Mouse (Mus musculus): ENCODE results near the gene Timm23.
"Not testable (repeated sequence)": the region's sequence is repeated elsewhere in the genome, so short reads cannot be mapped to it uniquely, and the experiment has no call there.

Gene Timm23

DNA sequence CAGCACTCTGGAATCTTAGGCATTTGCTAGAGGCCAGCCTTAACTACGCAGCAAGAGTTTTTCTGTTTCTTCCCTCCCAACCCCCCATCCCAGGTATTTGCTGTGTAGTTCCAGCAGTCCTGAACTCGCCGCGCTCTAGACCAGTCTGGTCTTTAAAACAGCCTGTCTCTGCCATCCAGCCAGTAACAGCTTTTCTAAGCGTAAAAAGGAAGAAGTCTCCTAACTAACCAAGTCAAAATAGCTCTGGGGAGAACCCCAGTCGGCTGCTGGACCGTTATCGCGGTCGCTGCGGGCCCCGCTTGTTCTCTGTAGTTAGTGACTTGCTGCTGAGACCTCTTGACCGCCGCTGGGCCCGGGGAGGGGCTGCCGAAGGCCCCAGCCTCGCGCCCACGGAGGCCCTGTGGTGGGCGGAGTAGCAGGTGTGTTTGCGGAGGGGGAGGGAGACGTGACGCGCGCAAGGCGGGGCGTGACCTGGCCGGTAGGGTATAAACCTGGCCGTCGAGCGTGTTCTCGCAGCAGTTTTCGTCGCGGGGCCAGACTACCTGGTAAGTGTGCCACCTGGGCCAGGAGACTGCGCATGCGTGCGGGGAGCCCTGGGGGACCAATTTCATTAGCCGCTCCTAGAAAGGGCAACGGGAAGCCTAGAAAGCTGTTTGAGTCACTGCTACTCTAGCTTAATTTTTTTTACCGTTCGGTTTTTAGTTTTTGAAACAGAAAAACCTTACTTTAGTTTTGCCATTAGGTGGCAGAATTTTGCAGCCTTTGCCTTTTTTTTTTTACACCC lies 36.2 kb downstream of the Timm23 start:
- DNase-seq (ENCODE audit: low spot score in 2 of 2): peak; percentile 17 to 19

DNA sequence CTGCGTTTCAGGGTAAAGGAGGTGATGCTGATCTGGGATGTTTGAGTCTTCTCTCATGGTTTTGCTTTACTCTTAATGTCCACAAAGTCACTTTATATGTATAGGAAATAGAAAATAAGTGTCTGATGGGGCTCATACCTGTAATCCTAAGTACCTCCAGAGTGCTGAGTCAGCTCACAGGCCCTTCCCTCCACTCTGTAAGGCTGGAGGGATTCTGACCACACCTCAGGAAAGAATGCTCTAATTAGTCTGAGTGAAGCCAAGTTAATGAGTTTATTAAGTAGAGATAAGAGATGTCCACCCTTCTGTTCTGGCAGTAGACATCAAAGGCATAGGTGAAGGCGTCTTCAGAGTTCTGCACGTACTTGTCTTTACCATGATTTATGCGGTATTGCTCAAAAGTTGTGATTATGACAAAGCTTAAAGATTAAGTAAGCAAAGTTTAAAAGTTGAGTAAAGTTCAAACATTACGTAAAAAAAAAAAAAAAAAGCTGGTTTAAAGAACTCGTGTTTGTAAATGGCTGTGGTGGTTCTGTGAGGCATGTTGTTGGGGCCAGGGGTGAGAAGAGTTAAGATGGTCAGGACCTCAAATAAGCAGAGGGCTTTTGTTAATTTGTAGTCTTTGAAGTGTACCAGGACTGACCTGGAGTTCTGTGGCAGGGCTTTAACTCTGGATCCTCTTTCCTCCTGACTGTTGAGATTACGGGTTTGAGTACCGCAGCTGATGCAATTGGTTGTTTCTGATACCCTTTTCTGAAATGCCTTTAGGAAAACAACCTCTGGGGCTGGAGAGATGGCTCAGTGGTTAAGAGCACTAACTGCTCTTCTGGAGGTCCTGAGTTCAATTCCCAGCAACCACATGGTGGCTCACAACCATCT lies 37.3 kb downstream of the Timm23 start:
- DNase-seq (ENCODE audit: low spot score in 2 of 2): no peak

DNA sequence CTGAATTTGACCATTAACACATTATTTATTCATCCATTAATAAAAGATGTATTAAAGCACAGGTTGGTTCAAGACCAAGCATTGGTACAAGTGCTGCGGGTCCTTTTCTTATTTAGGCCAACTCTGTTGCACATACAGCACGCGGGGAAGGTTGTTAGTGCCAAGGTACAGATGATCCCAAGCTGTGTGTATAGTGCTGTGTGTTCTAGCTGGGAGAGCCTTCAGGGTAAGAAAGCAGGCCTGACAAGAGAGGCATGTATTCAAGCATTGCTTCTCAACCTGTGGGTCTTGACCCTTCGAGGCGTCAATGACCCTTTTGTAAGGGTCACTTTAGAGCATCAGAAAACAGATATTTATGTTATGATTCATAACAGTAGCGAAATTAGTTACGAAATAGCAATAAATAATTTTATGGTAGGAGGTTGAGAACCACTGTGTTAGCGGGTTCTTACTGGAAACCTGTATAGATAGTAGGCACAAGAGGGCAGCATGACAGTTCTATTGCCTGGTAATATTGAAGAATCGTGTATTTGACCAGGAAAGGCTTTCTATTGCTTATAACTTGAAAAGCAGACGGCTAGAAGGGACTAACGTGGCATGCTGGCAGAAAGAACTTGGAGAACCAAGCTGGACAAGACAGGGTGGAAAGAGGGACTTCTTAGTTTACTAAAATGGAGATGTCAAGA lies 38.4 kb downstream of the Timm23 start:
- no peak for DNase-seq (ENCODE audit: low spot score in 2 of 2)

DNA sequence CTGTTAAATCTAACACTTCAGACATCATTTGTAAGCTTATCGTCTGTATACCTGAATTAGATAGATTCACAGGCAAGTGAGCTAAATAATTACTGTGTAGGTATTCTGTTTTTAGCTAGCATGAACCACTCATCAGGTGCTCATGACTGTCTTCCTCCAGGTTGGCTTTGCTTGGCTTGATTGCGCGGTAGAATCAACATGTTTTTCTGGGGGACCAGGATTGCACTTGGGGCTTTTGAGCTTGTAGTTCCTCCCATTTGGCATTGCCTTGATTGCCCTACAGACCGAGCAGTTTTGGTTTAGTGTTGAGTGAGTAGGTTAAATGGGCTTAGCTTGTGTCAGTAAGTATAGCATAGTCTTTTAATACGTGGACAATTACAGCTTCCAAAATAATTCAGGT lies 39.5 kb downstream of the Timm23 start:
- no peak for DNase-seq (ENCODE audit: low spot score in 2 of 2)

DNA sequence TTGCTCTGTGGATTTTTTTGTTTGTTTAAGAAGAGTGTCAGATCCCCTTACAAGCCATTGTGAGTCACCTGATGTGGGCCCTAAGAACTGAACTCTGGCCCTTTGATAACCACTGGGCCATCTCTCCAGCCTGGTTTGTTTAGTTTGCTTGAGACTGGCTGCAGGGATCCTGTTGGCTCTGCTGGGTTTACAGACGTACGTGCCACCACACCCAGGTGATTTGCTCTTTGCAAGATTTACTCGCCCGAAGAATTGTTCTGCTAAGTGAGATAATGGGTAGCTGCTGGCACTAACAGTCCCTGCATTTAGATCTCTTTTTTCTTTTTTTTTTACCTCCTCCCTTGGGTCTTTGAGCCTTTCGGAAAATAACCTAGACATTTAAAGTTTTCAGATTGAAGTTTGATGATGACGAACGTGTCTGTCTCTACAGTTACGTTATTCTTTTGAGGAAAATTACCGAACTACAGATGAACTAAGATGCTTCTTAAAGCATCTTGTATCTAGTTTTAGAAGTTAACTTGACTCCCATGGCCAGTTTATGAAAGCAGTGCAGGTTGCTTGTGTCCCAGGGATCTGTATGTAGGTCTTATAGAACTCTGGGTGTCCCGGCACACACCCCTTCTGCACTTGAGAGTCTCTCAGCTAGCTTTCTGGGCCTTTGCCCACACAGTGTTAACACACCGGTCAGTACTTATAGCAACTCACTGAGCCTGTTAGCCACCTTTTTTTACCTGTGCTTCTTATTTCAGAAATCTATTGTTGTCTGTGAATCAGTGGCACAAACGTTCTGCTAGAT lies 40.4 kb downstream of the Timm23 start:
- no peak for DNase-seq (ENCODE audit: low spot score in 2 of 2)

DNA sequence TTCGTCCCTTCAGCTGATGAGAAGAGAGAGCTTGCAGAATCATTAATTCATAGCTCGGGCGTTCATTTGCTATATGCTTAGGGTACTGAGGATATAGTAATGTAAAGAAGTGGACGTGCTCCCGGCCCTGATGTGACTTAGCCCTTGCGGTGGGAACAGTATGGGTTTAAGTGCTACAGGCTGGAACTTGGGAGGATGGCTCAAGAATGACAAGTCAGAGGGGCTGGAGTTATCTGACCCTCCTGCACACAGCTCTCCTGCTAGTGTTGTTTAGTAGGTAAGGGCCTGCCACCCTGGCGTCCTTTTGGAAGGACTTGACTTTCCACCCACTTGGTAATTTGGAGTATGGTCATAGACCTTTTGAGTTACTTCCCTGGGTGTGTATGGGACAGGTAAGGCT lies 41.1 kb downstream of the Timm23 start:
- no peak for DNase-seq (ENCODE audit: low spot score in 2 of 2)

DNA sequence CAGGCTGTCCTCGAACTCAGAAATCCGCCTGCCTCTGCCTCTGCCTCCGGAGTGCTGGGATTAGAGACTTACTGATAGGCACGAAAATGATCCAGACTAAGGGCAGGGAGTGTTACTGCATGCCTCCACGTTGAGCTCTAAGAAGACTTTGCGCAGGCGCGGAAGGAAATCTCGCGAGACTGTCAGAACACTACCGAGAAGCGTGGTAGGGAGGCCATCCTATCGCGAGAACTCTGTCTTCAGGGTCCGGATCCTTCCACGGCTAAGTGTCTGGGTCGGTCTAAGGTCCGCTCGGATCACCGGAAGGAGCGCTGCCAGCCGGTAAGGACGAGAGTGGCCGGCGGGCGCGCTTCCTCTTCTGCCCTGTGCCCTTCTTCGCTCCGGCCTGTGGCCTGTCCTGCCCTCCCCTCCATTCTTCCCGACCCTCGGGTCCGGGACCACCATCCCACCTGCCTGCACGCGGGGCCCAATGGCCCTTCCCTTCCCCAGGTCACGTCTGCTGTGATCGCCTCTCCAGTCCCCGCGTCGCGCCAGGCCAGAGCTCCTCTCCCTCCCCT lies 41.9 kb downstream of the Timm23 start, which contains the start of gene Ncoa4:
TSS of gene Ncoa4 (plus strand) at position 176 of the 557 bp plus-strand sequence.
- DNase-seq (ENCODE audit: low spot score in 2 of 2): peak; percentile 98 to 99

DNA sequence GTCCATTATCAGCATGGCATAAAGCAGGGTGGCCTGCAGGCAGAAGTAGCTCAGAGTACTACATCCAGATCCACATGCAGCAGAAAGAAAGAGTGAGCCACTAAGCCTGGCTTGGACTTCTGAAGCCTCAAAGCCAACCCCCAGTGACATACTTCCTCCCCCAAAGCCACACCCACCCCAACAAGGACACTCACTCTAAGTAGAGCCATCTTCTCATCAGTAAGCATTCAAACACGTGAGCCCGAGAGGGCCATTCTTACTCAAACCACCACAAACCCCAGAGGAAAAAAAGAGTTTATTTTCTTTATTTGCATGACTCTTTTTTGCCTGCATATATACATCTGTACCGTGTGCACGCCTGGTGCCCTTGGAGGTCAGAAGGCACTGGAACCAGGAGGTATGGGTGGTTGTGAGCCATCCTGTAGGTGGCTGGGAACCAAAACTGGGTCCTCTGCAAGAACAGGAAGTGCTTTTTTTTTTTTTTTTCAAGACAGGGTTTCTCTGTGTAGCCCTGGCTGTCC lies 42.5 kb downstream of the Timm23 start:
- DNase-seq (ENCODE audit: low spot score in 2 of 2): no peak

DNA sequence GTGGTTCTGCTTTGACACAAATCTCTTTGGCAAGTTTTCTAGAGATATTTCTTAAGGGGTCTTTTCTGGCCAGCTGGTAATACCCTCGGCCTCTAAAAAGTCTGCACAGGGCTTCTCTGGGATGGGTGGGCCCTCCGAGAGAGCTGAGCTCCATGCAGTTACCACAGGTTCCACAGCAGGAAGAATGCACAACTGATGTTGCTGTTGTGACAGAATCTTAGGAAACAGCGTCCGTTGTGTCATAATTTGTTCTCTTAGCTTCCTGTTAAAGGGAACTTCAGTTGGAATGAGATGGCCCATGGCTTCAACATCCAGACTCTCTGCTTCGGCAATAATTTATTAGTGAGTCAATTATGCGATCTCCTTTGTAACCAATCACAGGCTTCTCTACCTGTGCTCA lies 46.9 kb downstream of the Timm23 start:
- no peak for DNase-seq (ENCODE audit: low spot score in 2 of 2)

DNA sequence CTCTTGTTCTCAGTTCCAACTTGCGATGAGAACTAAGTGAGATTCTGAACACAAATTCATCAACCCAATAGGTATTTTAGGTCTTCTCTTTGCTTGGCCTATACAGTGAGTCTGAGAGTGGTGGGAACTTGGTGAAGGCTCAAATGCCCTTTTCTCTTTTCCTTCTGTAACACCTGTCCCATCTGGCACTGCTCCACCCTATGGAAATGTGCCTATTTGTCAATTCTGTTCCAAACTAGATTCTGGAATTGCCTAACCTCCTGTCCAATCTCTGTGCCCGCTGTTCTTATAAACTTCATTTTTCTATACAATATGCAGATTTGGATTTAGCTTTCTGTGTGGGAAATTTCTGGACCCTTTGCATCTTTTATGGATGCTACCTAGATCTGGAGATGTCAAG lies 48.5 kb downstream of the Timm23 start:
- DNase-seq (ENCODE audit: low spot score in 2 of 2): no peak

DNA sequence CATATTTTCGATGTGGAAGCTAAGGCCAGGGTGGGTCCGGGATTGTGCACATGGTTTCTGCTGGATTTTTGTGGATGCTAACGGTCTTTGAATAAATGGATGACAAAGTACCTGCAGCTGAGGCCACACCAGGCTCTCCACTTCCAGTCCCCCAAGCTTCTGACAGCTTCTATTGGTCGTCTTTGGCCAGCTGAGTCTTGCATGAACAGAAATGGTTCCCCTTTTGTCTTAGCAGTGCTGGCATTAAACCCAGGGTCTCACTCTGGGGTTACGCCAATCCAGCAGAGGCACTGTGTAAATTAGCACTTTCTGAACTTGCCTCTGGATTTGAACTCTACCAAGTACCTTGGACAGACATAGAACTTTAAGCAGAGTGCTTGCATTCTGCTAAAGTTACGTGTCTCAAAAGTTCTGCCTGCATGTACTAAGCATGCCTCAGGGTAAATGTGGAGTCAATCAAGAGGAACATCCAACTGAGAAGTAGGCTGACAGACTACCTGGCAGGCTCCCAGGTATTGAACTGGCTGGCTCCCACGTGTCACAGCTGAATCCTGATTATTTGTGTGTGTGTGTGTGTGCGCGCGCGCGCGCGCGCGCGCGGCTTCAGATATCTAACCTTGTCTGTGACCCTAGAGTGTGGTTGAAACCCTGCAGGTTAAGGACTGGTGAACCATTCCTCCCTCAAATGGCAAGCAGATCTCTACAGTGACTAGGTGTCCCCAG lies 49.3 kb downstream of the Timm23 start:
- no peak for DNase-seq (ENCODE audit: low spot score in 2 of 2)

DNA sequence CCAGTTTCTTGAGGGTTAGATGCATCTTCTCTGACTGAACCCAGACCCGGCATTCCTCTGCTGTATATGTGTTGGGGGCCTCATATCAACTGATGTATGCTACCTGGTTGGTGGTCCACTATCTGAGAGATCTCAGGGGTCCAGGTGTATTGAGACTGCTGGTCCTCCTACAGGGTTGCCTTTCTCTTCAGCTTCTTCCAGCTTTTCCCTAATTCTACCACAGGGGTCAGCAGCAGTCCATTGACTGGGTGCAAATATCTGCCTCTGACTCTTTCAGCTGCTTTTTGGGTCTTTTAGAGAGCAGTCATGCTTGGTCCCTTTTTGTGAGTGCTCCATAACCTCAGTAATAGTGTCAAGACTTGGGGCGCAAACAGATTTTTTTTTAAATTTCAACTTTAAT lies 50.8 kb downstream of the Timm23 start:
- no peak for DNase-seq (ENCODE audit: low spot score in 2 of 2)

DNA sequence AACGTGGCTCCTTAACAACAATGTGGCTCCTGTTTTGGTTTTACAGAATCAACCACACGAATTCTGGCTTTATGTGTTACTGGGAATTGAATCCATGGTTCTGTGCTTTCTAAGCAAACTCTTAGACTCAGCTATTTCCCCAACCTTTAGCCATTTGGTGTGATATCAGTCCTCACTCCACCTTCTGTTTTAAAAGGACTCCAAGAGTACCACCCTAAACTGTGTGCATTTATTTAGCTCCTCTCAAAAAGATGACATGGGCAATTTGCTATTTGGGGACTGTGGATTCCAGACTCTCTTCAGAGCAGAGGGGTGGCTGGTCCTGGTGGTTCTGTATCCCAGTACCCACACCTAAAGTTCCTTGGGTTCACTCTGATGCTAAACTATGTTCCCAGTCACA lies 55.1 kb downstream of the Timm23 start:
- no peak for DNase-seq (ENCODE audit: low spot score in 2 of 2)

DNA sequence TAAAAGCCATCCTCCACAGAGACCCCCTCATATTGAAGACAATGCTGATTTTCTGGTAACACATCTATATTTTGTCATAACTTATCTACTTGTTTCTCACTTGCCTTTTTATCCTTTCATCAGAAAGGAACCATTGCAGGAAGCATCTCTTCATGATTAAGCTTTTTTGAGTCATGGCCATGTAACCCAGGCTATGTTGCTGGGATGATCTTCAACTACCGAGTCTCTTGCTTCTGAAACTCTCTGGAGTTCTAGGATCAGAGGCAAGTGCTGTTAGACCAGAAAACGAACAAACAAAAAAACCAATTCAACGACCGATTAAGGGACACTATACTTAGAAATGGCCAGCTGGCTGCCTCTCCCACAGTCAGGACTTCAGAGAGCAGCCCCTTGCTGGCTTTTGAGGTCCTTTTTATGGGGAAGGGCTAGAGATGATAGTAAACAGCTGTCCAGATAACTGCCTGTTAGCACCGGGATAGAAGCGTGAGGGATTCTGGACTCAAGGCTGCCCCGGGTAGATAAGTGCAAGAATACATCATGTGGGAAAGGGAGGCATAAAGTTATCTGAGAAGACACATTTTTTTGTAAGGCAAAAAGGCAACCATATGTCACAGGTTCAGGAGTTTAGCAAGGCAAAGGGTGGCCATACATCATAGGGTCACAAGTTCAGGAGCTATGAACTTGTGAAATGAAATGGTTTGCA lies 55.7 kb downstream of the Timm23 start:
- DNase-seq (ENCODE audit: low spot score in 2 of 2): no peak

DNA sequence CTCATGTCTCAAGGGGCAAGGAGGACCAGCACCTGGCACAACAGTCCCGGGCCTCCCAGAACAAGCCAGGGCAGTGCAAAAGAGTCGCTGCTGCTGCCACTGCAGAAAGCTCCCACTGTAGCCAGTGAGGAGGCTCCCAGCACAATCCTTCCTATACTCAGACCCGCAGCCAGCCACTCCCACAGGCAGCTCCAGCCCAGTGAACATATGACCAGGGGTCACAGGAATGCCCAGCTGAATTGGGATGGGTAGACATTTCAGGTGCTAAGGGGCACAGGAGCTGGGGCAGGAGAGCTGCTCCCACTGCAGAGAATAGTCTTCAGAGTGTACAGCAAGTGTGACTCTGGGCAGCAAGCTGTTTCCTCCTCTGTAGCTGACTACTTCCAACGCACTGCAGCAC lies 56.3 kb downstream of the Timm23 start:
- no peak for DNase-seq (ENCODE audit: low spot score in 2 of 2)

DNA sequence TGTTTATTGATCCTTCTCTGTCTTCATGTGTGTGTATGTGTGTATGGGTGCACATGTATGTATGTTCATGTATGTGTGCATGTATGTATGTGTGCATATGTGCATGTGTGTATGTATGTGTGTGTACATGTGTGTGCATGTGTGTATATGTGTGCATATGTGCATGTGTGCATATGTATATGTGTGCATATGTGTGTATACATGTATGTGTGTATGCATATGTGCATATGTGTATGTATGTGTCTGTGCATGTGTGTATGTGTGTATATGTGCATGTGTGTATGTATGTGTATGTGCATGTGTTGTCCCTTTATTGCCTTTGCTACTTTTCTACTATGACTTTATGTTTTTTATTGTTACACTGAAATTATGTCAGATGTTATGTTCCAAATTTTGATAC lies 57.0 kb downstream of the Timm23 start:
- DNase-seq (ENCODE audit: low spot score in 2 of 2): no peak

DNA sequence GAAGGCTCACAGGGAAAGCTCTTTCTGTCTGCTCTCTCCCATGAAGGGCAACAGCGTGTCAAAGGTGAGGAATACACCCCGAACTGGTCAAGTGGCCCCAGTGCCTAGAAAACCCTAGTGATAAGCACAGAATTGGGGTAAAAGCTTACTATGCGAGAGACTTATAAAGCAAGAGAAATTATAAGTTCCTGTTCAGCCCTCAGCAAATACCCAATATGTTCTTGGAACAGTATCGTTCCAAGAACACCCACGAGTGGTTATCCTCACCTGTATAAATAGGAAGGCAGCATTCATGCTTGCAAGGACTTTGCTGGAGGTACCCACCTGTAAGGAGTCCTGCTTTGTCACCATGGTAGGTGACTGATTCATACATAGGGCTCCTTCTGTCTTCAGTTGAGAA lies 60.0 kb downstream of the Timm23 start, which contains the start of gene Msmb:
TSS of gene Msmb (plus strand) at position 301 of the 400 bp plus-strand sequence.
- DNase-seq (ENCODE audit: low spot score in 2 of 2): no peak

DNA sequence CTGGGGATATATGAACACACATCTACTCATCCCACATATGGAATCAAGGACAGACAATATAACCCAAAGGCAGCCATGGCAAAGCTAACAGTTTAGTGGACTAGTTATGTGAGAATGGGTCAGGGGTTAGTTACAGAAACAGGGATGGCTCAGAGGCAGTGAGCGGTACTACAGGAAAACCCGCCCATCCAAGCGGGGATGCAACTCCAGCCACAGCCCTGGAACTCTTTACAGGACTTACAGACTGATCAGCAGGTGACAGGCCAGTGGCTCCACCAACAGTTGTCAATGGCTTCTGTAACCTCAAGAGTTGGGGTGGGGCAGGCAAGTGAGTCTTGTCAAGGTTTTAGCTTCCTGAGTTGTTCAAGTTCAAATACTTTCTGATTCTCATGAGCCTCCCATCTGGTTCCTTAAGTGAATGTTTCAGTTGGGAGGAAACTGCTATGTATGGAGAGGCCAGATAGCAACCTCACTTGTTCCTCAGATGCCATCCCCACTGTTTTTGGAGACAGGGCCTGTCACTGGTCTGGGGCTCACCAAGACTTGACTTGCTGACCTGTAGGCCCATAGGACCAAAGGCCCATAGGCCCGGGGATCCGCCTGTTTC lies 61.2 kb downstream of the Timm23 start:
- DNase-seq (ENCODE audit: low spot score in 2 of 2): no peak

DNA sequence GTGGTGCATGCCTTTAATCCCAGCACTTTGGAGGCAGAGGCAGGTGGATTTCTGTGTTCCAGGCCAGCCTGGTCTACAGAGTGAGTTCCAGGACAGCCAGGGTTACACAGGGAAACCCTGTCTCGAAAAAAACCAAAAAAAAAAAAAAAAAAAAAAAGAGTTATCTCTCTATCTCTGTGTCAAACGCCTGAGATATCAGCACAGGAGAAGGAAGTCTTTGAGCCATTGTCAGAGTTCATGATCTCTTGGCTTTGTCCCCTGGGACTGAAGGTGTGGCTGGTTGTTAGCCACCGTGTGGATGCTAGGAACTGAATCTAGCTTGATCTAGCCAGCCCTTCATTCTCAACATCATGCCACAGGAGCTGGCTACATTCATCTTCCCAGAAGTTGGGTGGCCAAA lies 65.2 kb downstream of the Timm23 start:
- not testable (repeated sequence) for DNase-seq (ENCODE audit: low spot score in 2 of 2)
